Mouse (Mus musculus) megakaryocyte, embryonic 14.5 days (primary cell): ENCODE measurements around the gene Sh2d6. TPM values are rescaled to one million over a fixed set of nuclear protein-coding genes. Genes with fewer than 3 reads are reported as not detected.

Experiments
- H3K27me3 ChIP-seq: replicated peaks from 2 replicates; pipeline ENCODE3; 2012; ENCODE audit warnings: inconsistent platforms
- H3K36me3 ChIP-seq: replicated peaks from 2 replicates; pipeline ENCODE3; 2012; ENCODE audit warnings: low read length, inconsistent platforms, mixed read lengths
- H3K4me1 ChIP-seq: 2 replicates; pipeline ENCODE4 v1.6.1; 2012; ENCODE audit warnings: inconsistent platforms
- H3K4me3 ChIP-seq: replicated peaks from 2 replicates; pipeline ENCODE3; 2012; ENCODE audit warnings: moderate library complexity, mild to moderate bottlenecking, inconsistent platforms
- H3K9me3 ChIP-seq: 2 replicates; pipeline ENCODE4 v1.6.1; 2012; ENCODE audit warnings: inconsistent platforms
- FLI1 ChIP-seq: IDR thresholded peaks from 2 replicates; pipeline ENCODE4 v1.6.1; 2012; ENCODE audit warnings: low read length, inconsistent platforms, mixed read lengths
- GATA1 ChIP-seq: IDR thresholded peaks from 3 replicates; pipeline ENCODE4 v1.6.1; 2012; ENCODE audit warnings: mixed read lengths, low read length, inconsistent platforms, borderline replicate concordance
- polyA plus RNA-seq: library from polyadenylated mRNA; stranded (reverse); fragments of >175 nt; gene quantifications from 2 replicates; pipeline ENCODE4 v1.2.3, GENCODE M21; 2012; ENCODE audit warnings: low replicate concordance; ENCODE audit not compliant: insufficient read depth

Gene Sh2d6
- polyA plus RNA-seq, 1 experiment: 0.10 TPM

- no peak overlapping the region for H3K4me3 ChIP-seq
- no peaks in the 10 kb centered on the region for H3K36me3 ChIP-seq
- TF ChIP-seq GATA1: no peak
- TF ChIP-seq FLI1: no peak
- peaks cover 2% of the 10 kb centered on the region for H3K27me3 ChIP-seq
- peaks cover 55% of the 10 kb centered on the region for H3K4me1 ChIP-seq
- peaks cover 4% of the 10 kb centered on the region; the same call in 1 of the 2 replicates for H3K9me3 ChIP-seq
Measured at GRCm38 (mm10) chr6:72509872-72510435, 11.6 kb downstream of the Sh2d6 start.

GRCm38 (mm10) chr6:72508596-72508995, 12.9 kb downstream of the Sh2d6 start:
- Histone ChIP-seq H3K4me1 (peaks cover 52% of the 10 kb centered on the region), H3K4me3 (no peak overlapping the region), H3K9me3 (peaks cover 4% of the 10 kb centered on the region; the same call in 1 of the 2 replicates), H3K27me3 (peaks cover 2% of the 10 kb centered on the region), H3K36me3 (no peaks in the 10 kb centered on the region)
- TF ChIP-seq GATA1 (no peak), FLI1 (no peak)

GRCm38 (mm10) chr6:72506104-72506503, 15.4 kb downstream of the Sh2d6 start:
- H3K4me1 ChIP-seq: peaks cover 39% of the 10 kb centered on the region
- H3K9me3 ChIP-seq: peaks cover 5% of the 10 kb centered on the region
- H3K27me3 ChIP-seq: peaks cover 2% of the 10 kb centered on the region
- TF ChIP-seq GATA1: no peak
- TF ChIP-seq FLI1: no peak
- no peak overlapping the region for H3K4me3 ChIP-seq
- no peaks in the 10 kb centered on the region for H3K36me3 ChIP-seq

- no peak overlapping the region for H3K4me3 ChIP-seq
- TF ChIP-seq GATA1 (no peak), FLI1 (no peak)
- peaks cover 28% of the 10 kb centered on the region for H3K4me1 ChIP-seq
- no peaks in the 10 kb centered on the region for H3K36me3 ChIP-seq
- H3K9me3 ChIP-seq: peaks cover 9% of the 10 kb centered on the region
- peaks cover 6% of the 10 kb centered on the region for H3K27me3 ChIP-seq
Measured at GRCm38 (mm10) chr6:72503939-72504338, 17.6 kb downstream of the Sh2d6 start.

- Histone ChIP-seq H3K36me3 (no peaks in the 10 kb centered on the region), H3K9me3 (peaks cover 9% of the 10 kb centered on the region), H3K4me1 (peaks cover 21% of the 10 kb centered on the region), H3K4me3 (no peak overlapping the region), H3K27me3 (peaks cover 6% of the 10 kb centered on the region)
- TF ChIP-seq FLI1: no peak
- no peak for TF ChIP-seq GATA1
Measured at GRCm38 (mm10) chr6:72503309-72503708, 18.2 kb downstream of the Sh2d6 start.

- no peak overlapping the region for H3K4me3 ChIP-seq
- H3K27me3 ChIP-seq: peaks cover 6% of the 10 kb centered on the region
- H3K36me3 ChIP-seq: no peaks in the 10 kb centered on the region
- peaks cover 28% of the 10 kb centered on the region for H3K4me1 ChIP-seq
- no peak for TF ChIP-seq FLI1
- TF ChIP-seq GATA1: no peak
- peaks cover 5% of the 10 kb centered on the region for H3K9me3 ChIP-seq
Measured at GRCm38 (mm10) chr6:72498950-72499349, 22.6 kb downstream of the Sh2d6 start.

- H3K4me1 ChIP-seq: peaks cover 25% of the 10 kb centered on the region
- no peaks in the 10 kb centered on the region for H3K9me3 ChIP-seq
- H3K36me3 ChIP-seq: no peaks in the 10 kb centered on the region
- no peak for TF ChIP-seq FLI1
- no peak for TF ChIP-seq GATA1
- peaks cover 16% of the 10 kb centered on the region for H3K27me3 ChIP-seq
- no peak overlapping the region for H3K4me3 ChIP-seq
Measured at GRCm38 (mm10) chr6:72492892-72493291, 28.6 kb downstream of the Sh2d6 start.

GRCm38 (mm10) chr6:72491151-72491550, 30.4 kb downstream of the Sh2d6 start:
- Histone ChIP-seq H3K27me3 (peaks cover 14% of the 10 kb centered on the region), H3K4me1 (peaks cover 32% of the 10 kb centered on the region), H3K9me3 (no peaks in the 10 kb centered on the region), H3K36me3 (no peaks in the 10 kb centered on the region), H3K4me3 (no peak overlapping the region)
- no peak for TF ChIP-seq FLI1
- TF ChIP-seq GATA1: no peak

GRCm38 (mm10) chr6:72489534-72489933, 32.0 kb downstream of the Sh2d6 start:
- Histone ChIP-seq H3K27me3 (peaks cover 18% of the 10 kb centered on the region), H3K4me1 (peaks cover 35% of the 10 kb centered on the region), H3K36me3 (no peaks in the 10 kb centered on the region), H3K4me3 (no peak overlapping the region), H3K9me3 (no peaks in the 10 kb centered on the region)
- TF ChIP-seq FLI1 (no peak), GATA1 (no peak)

- Histone ChIP-seq H3K4me3 (no peak overlapping the region), H3K36me3 (no peaks in the 10 kb centered on the region), H3K9me3 (no peaks in the 10 kb centered on the region), H3K4me1 (peaks cover 30% of the 10 kb centered on the region), H3K27me3 (peaks cover 18% of the 10 kb centered on the region)
- no peak for TF ChIP-seq GATA1
- no peak for TF ChIP-seq FLI1
Measured at GRCm38 (mm10) chr6:72488850-72489249, 32.7 kb downstream of the Sh2d6 start.

- H3K9me3 ChIP-seq: no peaks in the 10 kb centered on the region
- TF ChIP-seq GATA1 (no peak), FLI1 (no peak)
- no peak overlapping the region for H3K4me3 ChIP-seq
- no peaks in the 10 kb centered on the region for H3K36me3 ChIP-seq
- peaks cover 29% of the 10 kb centered on the region for H3K4me1 ChIP-seq
- H3K27me3 ChIP-seq: peaks cover 9% of the 10 kb centered on the region
Measured at GRCm38 (mm10) chr6:72487282-72487681, 34.2 kb downstream of the Sh2d6 start.

- H3K27me3 ChIP-seq: peaks cover 9% of the 10 kb centered on the region
- no peaks in the 10 kb centered on the region for H3K9me3 ChIP-seq
- peaks cover 32% of the 10 kb centered on the region for H3K4me1 ChIP-seq
- no peak overlapping the region for H3K4me3 ChIP-seq
- no peaks in the 10 kb centered on the region for H3K36me3 ChIP-seq
- TF ChIP-seq FLI1 (no peak), GATA1 (no peak)
Measured at GRCm38 (mm10) chr6:72486307-72486706, 35.2 kb downstream of the Sh2d6 start.
